Mouse (Mus musculus): ENCODE results near the gene Cux2.

The Cux2 gene

DNA sequence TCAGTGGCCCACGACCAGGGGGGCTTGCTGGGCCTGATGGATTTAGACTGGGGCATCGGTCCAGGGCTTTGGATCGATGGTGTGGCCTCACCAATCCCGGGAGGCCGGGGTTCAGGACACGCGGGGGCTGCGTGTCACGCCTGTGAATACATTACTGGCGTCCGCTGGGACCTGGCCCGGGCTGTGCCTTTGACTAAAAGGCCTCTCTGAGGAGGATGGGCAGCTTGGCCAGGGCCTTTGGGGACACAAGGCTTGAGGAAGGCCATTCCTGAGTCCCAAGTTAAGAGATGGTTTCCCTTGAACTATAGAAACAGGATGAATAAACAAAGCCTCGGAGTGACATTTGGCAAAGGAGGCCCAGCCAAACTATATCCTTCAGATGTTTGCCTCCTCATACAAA is 32.6 kb downstream of the Cux2 start:
- no peak for DNase-seq (ENCODE audit: low read depth, low spot score)

DNA sequence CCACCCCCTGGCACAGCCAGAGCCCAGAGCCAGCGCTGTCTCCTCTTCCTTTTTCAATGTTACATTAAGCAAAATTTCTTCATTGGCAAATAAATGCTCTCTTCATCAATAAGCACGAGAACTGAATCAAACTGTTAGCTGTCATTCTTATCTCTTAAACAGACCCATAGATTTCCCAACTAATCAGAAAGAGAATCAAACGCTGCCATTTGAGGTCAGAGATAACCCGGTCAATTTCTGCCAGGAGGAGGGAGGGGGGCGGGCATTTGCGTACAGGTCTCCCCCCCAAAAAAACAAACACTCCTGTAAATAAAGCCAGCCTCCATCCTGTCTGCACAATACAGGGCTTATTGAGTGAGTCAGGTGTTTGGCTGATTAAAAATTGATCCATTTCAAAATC is 33.2 kb downstream of the Cux2 start:
- no peak for DNase-seq (ENCODE audit: low read depth, low spot score)

DNA sequence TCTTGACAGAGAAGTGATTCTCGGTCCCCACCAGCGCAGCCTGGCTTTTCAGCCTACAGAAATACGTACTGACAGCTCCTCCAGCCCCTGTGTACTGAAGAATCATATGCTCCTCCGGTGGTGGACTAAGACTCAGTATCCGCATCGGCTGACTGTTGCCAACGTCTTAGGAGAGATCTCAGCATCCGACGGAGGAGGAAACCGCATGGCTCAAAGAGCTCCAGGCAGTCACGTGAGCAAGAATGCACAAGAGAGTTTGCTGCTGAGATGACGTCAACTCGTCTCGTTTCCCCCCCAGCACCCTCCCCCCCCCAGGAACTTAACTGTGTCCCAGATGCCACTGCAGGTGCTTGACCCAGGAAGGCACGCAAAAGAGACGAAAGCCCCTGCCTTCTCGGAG is 34.8 kb downstream of the Cux2 start:
- no peak for DNase-seq (ENCODE audit: low read depth, low spot score)

DNA sequence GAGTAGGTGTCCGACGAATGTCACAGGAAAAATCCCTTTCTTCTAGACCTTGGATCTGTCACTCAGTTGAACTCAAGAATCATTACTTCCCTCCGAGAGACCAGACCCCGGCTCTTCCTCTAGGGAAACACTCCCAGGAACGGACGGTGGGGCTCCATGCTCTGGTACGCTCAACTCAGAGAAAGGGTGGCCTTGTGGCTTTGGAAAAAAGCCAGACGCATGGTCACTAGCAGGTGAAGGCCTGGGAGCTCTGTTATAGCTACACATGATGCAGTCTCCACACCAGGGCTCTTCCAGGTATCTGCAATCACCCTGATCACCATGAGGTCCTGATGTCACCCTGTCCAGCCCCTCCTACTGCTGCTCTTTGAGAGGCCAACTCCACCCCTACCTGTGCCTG is 35.2 kb downstream of the Cux2 start:
- no peak for DNase-seq (ENCODE audit: low read depth, low spot score)

DNA sequence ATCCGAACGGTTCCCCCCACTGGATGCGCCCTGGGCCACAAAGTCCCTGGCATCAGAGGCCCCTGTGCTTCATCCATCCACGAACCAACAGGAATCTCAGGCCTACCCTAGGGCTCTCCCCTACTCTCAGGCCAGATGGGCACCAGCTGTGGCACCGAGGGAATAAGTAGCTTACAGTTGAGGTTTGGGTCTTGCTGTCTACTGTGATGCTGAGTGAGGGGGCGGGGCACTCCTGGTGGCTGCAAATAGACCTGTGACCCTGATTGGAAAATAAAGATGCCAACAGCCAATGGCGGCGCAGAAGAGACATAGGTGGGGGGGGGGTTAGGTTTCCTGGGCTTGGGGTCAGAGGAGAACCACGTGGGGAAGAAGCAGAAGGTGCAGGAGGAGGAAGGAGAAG is 38.6 kb downstream of the Cux2 start:
- DNase-seq (ENCODE audit: low read depth, low spot score), result peak; percentile 6

DNA sequence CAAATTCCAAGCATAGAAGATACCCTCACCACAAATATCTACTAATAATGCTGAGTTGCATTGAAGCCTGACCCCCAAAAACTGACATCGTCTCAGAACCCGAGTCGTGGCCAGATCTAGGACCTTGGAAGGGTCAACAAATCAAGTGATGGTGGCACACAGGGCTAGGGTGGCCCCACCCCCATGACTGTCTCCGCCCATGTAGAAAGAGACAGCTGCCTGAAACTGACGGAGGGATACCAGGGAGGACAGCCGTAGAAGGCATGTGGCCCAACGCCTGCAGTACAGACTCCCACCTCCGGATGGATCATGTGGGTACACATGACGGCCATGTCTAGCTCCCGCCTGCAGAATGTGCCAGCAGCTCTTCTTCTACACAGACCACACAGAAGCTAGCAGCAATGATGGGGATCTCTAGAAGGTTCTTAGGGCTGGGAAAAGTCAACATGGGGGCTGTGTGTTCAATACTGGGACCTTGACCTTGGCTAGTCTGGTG is 41.9 kb downstream of the Cux2 start:
- DNase-seq (ENCODE audit: low read depth, low spot score), result no peak

DNA sequence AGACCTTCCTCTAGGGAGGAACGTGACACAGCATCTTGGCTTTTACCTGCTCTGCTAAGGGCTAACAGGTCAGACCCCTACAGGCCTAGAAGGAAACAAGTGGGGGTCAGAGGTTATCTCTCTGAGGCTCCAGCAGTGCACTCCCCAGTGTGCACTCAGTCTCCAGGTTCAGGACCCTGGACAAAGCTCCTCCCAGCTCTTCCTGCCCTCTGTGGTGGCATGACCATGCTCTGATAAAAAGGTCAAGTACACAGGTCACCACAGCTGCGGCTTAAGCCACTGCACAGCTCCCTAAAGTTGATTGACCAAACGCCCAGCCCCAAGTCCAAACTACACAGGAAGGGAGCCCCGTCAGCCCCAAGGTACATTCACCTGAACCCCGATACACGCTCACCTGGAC is 46.4 kb downstream of the Cux2 start:
- no peak for DNase-seq (ENCODE audit: low read depth, low spot score)

DNA sequence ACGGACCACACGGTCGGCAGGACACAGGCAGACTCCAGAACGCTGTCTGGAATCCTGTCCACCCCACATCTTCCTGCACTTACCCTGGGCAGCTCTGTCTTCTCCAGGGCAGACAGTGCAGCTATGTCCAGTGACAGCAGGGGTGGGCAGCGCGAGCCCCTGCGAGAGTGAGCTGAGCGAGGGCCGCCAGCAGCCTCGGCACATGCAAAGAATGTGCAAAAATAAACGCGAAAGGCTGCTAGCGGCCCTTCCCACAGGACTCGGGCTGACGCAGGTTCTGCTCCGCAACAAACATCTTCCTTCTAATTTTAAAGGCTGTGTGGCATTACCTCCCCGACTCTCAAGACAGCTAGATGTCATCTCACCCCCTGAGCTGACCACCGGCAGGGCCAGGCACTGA is 47.8 kb downstream of the Cux2 start:
- DNase-seq (ENCODE audit: low read depth, low spot score), result no peak

DNA sequence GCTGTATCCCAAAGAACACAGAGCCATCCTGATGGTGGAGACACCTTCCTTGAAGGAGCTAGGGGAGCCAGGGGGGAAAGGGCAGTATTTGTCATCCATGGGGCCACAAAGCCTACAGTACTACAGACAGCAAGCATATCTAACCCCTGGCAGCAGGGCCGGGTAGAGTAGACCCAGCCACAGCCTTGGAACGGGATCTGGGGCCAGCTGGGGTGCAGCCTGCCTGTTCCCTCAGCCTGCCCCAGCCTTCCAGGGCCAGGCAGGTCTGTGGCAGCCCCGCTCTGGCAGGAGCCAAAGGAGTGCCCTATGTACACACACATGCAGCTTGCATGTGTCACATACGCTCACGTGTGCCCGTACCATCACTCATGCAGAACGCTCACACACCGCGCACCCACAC is 48.6 kb downstream of the Cux2 start:
- no peak for DNase-seq (ENCODE audit: low read depth, low spot score)

DNA sequence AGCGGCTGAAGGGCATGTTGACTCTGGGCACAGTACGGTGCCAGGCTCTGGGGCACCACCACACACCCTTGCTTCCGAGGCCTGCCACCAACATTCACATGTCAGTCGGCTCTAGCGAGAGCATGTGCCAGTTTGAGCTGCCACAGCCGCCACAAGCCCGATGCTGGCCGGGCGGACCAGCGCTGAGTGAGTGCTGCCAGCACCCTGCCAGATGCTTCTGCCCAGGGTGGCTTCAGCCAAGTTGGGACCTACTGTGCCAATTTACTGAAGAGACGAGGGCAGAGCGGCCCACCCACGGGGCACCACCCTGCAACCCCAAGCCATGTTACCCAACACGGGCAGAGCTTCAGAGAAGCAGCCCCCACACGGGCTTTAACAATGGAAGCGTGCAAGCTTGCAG is 49.5 kb downstream of the Cux2 start:
- no peak for DNase-seq (ENCODE audit: low read depth, low spot score)

DNA sequence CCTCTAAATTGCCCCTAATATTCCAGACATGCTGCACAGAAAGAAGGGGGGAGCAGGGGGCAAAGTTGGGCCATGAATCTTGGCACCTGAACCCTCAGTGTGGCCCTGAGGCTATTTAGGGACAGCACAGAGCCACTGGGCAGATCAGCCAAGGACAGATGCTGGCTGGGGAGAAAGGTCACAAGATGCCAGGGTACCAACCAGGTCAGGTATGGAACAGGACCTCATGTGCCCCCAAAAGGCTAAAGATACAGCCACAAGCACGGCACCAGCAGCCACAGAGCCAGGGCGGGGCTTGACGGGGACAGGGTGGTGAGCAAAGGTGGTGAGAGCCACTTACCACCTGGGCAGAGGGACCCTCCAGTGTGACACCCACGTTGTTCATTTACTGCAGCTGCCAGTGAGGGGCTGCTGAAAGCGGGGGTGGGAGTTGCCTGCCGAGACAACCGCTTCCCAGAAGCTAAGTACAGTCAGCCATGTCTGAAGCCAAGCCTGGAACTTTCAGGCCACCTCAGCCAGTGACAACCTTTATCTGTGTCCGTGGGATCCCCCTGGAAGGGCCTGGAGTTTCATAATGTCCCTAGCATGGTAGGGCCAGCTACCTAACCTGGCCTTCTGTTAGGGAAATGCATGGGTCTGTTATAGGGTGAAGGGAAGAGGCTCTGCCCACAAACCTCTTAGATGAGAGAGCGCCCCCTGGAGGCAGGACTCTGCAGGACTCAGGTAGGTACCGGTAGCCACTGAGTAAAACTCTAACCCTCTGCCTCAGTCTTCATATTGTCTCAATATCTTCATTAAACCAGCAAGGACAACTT is 50.7 kb downstream of the Cux2 start:
- no peak for DNase-seq (ENCODE audit: low read depth, low spot score)

DNA sequence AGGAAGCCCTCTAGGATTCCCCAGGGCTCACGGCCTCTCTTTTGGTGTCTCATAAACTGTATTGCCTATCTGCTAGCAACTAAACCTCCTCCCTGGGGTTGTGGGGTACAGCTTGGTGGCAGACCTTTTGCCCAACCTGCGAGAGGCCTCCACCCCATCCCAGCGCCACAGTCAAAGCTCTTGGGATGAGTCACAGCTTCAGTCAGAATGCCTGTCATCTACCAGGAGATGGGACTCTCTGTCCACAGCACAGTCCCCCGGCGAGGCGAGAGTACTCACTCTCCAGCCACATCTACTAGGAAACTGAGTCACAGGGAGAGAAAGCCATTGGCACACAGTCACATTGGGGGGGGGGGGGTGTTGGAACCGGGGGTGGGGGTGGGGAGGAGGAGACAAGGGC is 51.6 kb downstream of the Cux2 start:
- no peak for DNase-seq (ENCODE audit: low read depth, low spot score)

DNA sequence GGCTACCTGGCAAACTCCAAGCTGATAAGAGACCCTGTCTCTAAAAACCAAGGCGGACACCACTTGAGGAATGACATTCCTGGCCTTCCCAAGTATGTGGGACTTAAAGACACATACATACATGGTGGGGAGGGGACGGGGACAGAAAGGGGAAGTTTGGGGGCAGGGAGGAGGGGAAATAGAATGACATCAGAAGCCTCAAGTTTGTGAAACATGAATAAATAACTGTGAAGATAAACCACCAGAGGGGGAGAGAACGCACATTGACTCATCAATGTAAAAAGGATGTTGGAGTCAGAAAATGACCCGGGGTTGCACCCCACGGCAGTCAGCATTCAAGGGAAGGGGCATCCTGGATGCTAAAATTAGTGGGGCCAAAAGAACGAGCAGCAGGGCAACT is 53.2 kb downstream of the Cux2 start:
- no peak for DNase-seq (ENCODE audit: low read depth, low spot score)

DNA sequence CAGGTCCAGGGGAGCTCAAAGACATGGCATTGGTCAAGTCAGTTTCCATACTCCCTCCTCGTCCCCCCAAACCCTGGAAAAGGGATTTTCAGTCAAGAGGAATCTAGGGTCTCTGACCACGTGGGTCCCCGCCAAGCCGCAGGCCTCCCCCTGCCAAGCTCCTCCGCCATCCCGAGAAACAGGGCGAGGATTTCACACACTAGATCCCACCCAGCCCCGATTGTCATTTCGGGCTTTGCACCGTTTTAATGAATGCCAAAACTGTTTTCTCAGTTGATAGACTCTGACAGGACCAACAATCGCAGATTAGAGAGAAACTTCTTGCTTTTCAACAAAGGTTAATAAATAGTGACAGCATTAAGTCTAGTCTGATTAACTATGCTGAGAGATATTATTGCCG is 55.1 kb downstream of the Cux2 start:
- DNase-seq (ENCODE audit: low read depth, low spot score), result no peak

DNA sequence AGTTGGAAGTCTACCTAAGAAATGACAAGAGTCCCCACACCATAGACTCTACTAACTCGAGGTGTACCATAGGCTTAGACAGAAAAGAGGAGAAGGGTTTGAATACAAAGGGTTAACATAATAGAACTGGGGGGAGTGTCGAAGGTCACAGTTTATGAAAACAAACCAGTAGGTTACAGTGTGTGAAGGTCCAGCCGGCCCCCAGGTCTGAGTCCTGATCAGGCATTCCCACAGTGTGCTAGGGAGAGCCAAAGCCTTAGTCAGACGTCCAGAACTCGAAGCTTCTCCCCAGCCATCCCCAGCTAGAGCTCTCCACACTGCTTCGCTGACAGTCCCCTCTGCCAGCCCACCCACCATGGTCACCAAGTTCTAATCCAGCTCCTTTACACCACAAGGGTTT is 58.0 kb downstream of the Cux2 start:
- DNase-seq (ENCODE audit: low read depth, low spot score), result no peak

DNA sequence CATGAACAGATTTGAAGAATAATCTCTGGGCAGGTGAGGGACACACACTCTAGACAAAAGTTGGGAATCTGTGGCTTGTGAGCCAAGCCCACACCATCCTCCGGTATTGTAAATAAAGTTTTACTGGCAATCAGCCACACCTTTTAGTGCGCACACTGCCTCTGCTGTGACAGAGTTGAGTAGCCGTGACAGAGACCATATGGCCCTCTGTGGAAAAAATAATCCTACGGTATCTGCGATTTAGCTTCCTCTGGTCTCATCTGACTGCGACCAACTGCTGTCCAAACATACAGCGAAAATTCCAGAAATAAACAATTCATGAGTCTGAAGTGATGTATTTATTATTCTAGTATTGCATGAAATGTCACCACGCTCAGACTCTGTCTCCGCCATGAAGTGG is 64.0 kb downstream of the Cux2 start:
- DNase-seq (ENCODE audit: low read depth, low spot score), result no peak

DNA sequence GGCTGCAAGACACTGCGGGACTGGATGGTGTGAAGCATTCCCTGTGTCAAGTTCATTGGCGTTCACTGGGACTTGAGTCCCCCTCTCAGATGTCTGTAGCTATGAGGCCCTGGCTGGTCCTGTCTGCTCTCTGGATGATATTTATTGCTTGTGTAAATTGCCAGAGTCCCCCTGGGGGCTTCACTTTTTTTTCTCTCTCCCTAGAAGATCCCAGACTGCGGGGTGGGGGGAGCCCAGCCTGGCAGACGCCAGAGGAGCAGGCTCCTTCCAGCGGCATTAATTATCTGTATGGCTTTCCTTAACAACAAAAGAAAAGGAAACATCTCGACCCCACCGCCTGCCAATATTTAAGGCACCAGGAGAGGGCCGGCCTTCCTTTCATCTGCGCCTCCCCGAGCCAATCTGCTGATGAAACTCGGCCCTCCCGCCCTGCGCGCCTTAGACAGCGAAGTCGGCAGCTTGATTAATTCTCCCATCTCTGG is 68.2 kb downstream of the Cux2 start:
- no peak for DNase-seq (ENCODE audit: low read depth, low spot score)

DNA sequence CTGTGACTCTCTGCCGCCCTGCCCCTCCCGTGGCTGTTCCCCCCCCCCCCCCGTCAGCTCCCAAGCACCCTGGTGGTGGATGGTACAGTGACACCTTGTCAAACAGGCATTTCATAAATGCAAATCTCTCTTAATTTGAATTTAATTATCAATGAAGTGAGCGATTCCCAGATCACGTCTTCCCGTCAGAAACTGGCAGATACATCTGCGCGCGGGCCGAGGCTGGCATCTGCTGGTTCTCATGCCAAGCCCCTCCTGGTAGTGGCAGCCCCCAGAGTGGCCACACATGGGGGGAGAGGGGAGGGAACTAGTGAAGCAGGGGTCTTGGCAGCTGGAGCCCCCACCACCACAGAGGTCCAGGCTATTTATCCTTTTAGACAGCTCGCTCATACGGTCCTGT is 73.6 kb downstream of the Cux2 start:
- DNase-seq (ENCODE audit: low read depth, low spot score), result no peak

DNA sequence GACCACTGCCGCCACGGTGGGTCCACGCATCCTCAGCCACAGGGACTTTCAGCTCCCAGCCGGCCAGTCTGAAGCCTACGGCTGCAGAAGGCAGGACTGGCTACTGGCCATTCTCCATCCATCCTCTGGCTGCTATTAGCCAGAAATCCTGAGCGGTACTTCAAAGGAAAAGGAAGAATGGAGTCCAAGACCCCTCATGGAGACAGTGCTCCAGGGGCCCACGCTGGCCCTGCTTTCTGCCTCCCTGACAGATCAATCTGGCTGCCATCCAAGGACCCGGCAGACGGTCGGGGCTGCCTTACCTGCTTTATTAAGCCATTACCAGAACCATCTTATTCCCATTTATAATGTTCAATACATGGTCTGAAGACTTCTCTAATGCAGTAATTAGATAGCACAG is 76.4 kb downstream of the Cux2 start:
- no peak for DNase-seq (ENCODE audit: low read depth, low spot score)

DNA sequence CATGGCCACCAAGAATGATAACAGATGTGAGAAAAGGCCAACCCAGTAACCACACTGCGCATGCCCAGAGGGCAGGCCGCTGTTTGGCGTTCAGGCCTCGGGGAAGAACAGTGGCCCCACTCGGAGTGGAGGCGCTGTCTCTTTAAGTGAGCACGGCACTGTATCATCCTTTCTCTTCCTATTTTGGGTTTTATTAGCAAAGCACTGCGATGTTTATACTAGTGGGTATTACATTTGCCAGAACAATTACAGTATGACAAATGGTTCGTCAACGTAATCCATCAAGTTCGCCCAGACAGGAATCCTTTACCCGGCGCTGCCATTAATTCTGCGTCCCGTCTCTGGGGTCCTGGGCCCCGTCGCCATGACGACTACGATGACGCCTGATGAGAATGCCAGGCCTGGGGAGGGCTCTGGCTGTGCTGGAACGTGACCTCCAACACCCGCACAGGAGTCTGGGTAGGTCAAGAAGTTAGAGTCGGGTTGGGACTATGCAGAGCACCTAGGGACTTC is 77.2 kb downstream of the Cux2 start:
- DNase-seq (ENCODE audit: low read depth, low spot score), result no peak

DNA sequence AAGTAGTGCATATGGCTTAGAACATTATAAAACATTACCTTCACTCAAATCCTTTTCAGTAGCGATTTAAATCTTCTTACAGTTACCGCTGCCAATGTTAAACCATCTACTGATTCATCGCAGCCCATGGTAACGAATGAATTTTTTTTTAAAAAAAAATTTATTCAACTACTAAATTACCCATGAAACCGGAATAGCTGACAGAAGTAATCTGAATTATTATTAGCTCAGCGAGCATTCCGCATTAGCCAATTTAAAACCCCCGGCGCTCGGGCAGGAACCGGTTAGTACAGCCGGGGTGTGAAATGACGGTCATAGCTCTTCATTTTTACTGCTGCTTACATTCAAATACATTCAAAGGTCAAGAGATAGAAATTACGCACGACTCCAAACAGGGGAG is 80.9 kb downstream of the Cux2 start:
- no peak for DNase-seq (ENCODE audit: low read depth, low spot score)

DNA sequence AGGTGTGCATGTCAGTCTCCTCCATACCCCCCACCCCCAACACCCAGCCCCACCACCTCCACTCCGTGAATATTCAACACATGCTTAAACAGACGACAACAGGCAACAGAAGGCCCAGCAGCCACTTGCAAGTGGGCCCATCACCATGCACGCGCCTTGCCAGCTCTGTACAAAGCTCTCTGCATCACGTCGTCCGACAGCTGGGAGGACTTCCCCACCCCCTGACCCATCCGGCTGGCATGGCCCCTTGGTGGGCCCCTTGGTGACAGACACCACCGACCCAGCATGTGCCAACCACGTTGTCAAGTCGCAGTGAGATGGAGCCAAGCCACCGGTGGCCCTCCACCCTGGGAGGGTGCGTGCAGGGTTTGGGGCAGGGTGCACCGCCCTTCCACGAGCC is 81.5 kb downstream of the Cux2 start:
- no peak for DNase-seq (ENCODE audit: low read depth, low spot score)

DNA sequence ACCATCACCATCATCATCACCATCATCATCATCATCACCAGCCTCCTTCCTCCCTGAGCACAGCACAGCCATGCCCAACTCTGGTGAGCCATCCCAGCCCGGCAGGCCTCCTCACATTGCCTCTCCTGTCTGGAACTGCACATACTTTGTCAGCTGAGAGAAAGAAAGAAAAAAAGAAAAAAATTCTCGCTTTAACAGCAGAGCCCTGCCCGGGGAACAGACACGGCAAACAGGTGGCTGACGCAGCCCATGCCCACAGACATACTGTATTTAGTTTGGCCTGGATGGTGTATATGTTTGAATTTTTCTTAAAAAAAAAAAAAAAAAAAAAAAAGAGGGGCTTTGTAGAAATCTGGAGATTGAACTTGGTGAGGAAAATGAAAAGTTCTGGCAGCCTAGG is 82.4 kb downstream of the Cux2 start:
- no peak for DNase-seq (ENCODE audit: low read depth, low spot score)

DNA sequence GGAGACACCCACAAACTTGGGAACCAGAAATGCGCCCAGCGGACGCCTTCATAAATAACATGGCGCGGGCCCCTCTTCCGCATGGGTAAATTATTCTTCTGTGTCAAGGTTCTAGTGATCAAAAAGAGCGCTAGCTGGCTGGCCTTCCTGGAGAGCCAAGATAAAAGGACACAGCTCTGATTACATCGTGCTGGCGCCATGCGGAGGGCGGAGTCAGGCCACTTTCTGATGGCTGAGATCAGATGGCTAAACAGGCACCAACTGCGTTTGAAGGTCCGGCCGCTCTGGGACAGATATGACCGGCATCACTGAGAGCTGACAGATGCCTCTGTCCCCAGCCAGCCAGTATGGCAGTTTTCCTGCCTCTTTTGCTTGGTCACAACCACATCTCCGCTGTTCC is 83.0 kb downstream of the Cux2 start:
- DNase-seq (ENCODE audit: low read depth, low spot score), result no peak
